Mouse (Mus musculus): ENCODE data around the gene Chchd6.
A peak's percentile ranks its signal among the peaks of the same experiment; 100 is the strongest.

Chchd6 gene

DNA sequence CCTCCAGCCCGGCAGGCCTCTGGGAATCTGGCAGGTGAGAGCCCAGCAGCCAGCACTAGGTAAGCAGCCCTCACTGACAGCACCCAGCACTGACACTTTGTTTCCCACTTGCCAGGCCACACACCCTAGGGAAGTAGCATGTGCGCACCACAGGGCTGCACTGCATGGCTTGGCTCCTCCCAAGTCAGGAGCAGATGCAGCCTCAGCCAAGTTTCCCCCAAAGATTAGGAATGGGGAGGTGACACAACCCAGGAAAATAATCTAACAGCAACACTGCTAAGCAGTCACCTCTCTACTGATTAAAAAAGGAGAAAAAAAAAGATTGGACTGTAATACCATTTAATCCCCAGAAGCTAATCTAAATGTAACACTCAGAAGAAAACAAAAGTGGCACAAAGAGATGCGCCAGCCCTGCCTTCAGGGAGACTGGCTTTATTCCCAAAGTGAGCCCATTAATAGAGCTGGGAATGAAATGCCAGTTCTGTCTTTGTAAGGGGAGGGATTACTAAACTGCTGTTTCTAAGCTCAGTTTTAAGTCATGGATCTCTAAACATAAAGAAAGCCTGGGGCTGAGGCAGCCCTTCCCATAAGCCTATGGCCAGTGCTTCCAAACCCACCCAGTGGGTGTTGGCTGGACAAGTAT, 188.1 kb downstream of the Chchd6 start:
- no peak for DNase-seq (ENCODE audit: low spot score in 2 of 2)

DNA sequence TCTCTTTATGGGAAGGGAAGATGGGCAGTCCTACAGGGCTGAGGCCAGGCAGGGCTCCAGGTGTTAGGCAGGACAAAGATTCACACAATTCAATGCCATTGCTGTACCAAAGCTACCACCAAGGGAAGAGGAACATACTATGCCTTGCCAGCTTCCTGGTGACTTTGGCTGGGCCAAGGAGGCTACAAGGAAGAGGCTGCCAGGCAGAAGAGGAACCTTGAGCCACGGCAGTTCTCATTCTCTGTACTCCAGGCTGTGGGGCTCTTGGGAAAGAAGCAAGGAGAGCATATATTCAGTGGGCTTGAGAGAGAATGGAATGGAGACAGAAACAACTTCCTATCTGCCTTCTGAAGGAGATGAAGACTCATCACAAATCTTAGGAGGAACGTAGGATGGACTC, 190.5 kb downstream of the Chchd6 start:
- DNase-seq (ENCODE audit: low spot score in 2 of 2): no peak

DNA sequence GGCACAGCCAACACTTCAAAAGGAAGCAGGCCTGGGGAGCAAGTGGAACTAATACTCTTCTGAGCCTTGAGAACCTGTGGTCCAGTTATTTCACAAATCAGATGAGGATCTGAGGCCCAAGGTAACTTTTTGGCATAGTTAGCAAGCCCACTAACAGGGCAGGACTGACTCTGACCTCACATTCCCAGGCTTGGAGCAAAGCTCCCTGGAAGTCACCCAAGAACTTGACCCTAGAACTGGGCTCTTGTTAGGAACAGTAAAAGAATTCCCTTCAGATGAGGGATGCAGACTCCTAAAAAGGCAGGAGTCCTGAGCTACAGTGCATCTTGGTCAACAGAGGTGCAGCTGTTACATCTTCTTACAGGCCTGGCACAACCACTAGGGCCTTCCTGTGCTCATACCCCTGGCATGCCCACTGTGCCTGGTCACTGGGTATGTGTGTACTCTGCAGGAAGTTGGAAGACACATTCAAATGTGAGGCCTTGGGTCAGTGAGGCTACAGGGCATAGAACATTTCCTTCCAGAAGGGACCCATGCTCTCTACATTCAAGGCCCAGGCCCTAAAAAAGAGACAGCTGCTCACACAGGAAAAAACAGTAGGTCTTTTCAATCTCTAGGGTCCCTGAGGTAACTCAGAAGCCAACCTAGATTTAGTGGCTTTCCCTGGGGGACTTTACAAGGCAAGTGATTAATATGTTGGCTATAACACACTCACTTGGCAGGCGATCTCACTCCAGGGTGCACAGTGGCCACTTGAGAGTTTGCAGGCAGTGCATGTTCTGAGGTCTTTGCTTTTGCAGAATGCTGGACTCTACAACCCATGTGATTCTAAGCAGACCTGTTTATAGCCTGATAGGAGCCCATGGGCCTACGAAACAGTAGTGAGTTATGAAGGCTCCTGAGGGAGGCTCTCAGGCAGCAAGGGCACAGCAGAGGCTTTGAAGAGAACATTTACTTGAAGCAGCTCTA, 191.9 kb downstream of the Chchd6 start:
- DNase-seq (ENCODE audit: low spot score in 2 of 2): no peak

DNA sequence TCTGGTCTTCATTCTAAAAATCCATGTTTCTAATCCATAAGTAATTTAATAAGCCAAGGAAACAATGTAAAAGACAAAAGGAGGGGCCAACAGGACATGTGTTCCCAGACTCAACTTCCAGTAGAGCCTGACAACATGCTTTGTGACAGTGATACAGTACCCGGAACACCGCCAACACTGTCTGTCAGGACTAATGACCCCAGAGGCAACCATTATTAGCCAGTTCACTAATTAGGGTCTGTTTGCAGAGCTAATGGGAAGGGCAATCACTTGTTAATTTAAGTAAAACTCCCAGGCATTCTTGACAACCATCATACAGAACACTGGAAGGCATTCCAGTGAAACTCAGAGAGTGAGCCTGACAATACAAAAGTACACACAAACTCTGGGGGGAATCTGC, 193.0 kb downstream of the Chchd6 start:
- DNase-seq (ENCODE audit: low spot score in 2 of 2): no peak

DNA sequence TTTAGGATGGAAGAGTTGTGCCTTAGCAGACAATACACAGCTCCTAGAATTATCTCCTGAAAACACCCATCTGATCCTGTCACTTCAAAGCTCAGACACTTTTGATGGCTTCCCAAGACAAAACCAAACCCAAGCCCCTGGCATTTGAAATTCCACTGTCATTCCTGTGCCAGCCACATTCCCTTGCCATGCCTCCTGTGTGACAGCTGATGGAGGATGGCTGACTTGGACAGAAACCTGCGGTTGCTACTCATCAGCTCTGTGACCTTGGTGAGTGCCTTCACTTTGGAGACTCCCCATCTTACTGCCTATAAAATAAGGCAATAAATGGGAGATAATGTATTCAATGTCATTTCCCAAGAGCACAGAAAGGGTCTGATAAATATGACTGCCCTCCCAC, 195.9 kb downstream of the Chchd6 start:
- DNase-seq (ENCODE audit: low spot score in 2 of 2): no peak

DNA sequence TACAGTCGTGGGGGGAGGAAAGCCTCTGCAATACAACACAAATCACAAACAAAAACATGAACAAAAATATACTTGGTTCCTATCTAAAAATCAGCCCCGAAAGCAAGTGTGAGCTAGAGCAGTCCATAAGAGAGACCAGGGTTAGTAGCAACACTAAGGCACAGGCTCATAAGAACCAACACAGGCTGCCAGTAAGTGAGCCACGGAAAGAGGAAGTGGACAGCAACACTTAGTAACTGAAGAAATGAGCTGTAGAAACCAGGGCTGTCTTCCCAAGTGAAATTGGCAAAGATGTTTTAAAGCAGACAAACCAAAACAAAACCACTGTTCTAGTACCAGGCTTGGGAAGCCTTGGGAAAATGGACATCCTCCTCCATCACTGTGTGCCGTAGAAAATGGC, 197.5 kb downstream of the Chchd6 start:
- DNase-seq (ENCODE audit: low spot score in 2 of 2): no peak

DNA sequence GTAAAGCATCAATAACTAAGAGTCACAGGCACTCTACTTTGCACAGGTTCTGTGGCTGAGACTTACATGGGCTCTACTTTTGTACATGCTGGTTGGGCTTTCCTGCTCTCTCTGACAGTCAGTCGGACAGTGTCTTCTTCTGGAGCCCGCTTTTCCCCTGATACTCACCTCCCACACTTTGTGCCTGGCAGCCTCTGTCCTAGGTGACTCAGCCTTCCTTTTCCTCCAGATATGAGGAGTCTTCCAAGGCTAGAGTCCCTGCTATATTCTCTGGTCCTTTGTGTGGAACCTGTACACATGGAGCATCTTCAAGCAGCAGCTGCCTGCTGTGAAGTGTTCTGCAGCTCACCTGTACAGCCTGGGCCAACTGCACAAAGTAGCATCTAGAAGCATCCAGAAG, 201.6 kb downstream of the Chchd6 start:
- DNase-seq (ENCODE audit: low spot score in 2 of 2): no peak

DNA sequence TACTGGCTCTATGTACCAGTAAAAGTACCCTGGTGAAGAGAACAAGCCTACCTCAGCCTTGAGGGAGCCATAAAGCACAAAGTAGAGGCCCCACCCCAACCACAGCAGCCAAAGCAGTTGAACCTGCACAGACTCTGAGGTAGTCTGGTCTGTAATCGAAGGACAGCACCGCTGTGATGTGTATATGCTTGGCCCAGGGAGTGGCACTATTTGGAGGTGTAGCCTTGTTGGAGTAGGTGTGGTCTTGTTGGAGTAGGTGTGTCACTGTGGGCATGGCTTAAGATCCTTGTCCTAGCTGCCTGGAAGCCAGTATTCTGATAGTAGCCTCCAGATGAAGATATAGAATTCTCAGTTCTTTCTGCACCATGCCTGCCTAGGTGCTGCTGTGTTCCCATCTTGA, 203.2 kb downstream of the Chchd6 start:
- no peak for DNase-seq (ENCODE audit: low spot score in 2 of 2)

DNA sequence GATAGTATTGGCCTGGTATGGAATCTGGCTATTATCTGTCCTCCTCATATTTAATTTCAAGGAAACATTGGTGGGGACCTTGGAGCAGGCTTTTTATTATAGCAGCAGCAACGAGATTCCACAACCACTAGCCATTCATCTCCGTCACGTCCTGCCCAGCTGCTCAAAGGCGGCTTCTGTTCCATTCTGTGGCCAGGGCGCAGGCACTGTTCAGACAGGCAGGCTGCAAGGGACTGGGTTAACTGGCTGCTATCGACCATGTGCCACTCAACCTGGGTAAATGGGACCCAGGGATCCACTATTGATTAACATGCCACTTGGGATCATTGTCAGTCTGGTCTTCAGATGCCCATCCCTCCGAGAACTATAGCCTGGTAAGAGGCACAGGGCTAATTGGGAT, 205.7 kb downstream of the Chchd6 start:
- DNase-seq (ENCODE audit: low spot score in 2 of 2): no peak

DNA sequence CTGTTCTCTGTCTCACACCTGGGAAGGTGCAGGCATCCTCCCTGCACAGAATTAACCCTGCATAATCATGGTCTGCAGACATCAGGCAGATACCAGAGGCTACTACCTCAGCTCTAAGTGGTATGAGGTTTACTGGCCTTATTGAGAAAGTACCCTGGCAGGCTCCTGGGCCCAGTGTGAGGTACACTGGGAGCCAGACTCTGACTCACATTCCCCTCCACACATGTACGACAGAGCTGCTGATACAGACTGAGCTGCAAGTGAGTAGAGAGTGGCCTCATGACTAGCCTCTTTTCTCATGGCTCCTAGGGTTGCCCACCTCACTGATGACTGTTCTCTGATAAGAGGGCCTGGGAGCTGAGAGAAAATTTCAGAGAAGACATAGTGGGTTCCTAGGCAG, 208.5 kb downstream of the Chchd6 start:
- DNase-seq (ENCODE audit: low spot score in 2 of 2): no peak

DNA sequence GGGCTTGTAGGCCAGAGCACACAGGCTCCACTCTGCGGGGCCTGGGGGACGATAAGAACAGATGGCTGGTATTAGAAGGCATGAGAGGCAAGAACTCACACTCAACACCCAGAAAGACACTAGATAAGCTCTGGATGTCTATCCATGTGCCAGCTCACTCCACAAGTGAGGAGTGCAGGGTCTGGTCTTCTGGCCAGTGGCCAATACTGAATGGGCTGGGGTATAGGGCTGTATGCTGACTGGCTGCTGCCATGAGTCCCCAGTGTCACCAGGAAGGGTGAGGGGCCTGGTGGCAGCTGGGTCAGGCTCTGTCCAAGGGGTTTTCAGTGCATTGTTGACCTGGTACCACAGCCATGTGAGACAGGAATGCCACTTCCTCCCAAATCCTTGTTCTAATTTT, 210.8 kb downstream of the Chchd6 start:
- no peak for DNase-seq (ENCODE audit: low spot score in 2 of 2)

DNA sequence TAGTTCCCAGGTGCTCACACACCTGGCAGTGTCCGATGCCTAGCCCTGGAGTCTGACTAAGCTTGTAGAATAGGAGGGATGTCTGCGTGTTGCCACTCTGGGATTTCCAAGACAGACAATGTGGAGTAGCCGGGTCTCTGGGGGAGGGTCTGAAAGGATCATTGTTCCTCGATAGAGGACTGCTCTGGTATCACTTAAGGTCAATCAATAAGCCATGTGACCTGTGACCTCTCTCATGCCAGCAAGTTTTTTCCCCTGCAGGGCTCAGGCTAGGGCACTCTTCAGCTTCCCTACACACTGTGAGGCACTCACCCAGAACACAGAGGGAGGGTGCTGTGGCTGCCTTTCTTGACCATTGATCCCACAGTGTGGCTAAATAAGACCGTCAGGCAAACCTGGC, 213.6 kb downstream of the Chchd6 start:
- DNase-seq (ENCODE audit: low spot score in 2 of 2): no peak

DNA sequence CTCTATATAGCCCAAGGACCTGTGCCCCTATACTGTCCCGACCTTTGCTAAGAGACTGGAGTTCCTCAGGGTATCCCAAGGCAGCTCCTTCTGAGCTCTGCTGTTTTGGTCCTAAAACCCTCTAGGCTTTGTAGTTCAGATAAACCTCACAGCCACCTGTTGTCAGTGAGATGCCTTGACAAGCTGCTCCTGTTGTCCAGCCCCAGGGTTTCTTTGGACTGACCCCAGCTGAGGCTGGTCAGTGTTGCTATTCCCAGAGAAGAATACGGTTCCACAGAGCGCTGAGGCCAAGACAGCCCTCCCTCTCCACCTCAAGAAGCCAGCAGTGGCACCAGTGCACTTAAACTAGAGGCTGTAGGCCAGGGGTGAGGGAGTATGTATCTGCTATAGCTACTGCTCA, 214.3 kb downstream of the Chchd6 start:
- DNase-seq (ENCODE audit: low spot score in 2 of 2): no peak

DNA sequence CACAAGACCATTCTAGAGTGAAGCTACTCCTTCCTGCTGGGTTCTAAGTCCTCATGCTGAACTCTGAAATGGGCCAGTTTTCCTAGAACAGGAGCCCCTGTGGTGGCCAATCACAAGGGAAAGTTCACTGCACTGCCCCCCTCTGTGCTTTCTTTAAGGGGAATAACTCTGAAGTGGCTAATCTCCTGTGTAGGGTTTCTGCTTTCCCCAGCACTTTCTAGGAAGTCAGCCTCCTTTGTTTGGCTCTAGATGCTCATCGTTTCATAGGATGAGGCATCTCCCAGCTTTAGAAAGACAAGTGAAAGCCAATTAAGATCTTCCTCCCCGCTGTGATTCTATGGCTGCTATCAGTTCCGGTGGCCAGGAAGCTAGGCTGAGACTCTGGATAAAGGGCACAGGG, 214.7 kb downstream of the Chchd6 start:
- no peak for DNase-seq (ENCODE audit: low spot score in 2 of 2)

DNA sequence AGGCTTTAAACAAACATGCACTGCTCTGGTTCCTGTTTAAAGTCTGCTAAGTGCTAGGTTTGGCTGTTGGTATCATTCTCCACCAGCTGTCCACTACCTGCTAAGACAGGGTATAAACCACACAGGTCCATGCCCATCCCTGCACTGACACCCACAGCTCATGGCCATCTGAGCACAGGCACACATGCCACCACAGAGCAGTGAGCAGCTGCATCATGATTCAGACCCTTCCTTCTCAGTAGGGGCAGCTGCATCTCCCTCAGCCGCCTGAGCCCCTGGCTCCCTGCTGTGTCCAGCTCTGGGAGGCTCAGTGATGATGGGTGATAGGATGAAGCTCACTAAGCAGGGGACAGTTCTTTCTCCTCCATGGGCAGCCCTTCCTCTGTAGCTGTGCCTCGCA, 217.2 kb downstream of the Chchd6 start:
- no peak for DNase-seq (ENCODE audit: low spot score in 2 of 2)

DNA sequence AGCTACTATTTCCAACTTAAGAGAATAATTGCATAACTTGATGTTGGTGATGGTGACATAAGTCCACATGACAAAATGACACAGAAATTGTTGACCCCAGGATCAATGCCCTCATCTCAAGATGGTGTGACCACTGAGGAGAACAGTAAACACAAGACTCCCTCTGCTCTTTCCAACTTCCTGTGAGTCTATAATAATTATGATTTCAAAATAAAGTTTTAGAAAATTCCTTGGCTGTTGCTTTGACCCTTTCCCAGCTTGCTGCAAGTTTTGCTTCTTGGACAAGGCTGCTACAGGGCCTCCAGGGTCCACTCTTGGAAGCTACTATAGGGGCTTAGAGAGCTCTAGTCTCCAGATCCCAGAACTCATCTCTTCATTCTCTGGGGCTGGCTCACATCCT, 226.6 kb downstream of the Chchd6 start:
- no peak for DNase-seq (ENCODE audit: low spot score in 2 of 2)

DNA sequence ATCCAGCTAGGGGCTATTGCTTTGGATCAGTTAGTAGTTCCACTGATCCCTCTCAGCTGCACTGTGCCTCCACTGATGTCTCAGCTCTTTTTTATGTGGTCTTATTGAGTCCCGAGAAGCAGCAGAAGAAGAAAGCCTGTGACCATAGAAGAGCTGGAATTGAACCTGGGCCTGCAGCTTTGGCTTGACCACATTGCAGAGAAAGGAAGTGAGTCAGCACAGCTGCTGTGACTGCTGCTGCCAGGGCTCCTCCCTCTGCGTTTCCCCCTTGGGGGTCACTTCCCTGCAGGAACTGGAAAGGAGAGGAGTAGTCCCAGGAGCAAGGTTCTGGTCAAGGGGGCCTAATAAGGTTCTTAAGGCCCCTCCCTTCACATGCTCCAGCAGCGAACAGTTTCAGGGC, 231.1 kb downstream of the Chchd6 start:
- DNase-seq (ENCODE audit: low spot score in 2 of 2): no peak

DNA sequence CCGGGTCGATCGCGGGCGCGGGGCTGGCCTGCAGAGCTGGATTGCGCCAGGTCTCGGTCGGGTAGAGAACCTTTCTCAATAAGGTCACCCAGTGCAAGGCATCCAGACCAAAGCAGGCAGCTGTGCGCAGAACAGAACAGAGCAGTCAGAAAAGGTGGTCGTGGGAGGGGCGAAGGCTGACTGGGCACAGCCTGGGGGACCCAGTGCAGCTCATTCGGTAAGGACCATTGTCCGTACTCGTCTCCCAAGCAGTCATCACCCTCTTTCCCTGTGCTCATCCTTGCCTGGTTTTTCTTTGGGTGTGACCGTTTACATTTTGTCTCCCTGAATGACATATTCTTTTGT, 232.4 kb downstream of the Chchd6 start:
- DNase-seq (ENCODE audit: low spot score in 2 of 2): no peak

DNA sequence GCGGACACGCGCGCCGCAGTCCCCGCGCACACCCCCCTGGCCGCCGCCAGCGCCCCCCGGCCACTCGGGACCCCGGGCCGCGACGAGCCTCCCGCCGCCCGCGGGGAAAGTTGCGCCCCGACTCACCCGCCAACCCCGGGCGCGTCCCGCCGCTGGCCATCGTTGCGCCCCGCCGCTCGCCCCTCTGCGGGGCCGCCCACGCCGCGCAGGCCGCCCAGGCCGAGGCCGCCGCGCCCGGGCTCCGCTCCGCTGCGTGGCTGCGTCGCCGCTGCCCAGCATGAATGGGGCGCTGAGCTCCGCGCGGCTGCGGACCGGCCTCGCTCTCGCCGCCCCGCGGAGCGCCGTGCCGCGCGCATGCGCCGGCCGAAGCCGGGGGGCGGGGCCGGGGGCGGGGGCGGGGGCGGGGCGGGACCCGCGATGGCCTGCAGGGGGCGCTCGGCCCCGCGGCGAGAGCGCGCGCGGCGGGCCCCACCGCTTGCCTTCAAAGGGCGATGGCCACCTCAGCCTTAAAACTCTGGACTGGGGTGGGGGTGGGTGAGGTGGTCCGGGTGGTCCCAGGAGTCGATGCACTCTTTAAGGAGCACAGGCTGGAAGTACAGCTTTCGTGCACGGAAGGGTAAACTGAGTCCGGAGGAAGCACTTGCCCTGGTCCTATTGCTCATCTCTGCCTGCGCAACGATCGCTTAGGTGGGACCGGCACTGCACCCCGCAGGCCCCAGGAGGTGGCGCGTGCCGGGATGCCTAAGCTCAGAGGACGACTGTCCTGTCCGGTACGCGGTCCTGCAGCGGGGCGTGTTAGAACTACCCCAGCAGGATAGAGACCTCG, 233.0 kb downstream of the Chchd6 start, which contains the start of gene Plxna1:
Gene Plxna1, minus strand, starts transcription at position 340 of the 826 bp plus-strand sequence.
- DNase-seq (ENCODE audit: low spot score in 2 of 2): peak; percentile 40 to 77

DNA sequence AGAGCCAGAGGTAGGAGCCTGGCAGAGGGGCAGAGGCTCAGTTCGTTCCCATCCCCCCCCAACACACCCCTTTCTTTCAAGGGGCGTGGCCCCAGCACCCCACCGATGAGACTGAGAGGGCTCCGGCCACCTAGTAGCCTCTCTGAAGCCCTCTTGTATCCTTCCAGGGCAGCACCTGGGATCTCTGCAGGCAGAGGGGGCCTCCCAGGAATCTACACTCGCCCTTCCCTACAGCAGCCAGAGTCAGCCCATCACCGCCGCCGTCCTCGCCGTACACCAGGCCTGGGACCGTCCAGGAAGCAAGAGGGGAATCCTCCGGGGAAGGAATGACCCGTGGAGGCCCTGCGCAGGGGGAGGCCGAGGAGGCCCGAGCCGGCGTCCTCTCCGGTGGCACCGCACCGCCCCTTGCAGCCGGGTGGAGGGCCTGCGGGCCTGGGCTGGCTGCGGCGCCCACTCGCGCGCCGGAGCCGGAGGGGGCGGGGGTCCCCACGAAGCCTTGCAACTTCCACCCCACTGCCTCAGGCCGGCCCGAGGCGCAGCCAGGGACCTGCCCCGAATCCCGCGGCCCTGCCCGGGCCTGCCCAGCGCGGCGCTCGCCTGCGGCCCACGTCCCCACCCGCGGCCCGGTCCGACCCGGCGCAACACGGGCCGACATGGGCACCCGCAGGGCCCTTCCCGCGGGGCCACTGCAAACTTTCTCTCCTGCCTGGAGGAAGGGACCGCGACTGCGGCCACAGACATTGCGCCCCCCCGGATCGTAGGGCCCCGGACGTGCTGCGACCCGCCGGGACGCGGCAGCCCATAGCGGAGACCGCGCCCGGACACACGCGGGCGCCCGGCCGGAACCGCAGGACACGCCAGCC, 233.8 kb downstream of the Chchd6 start:
- peak; percentile 37 to 73 for DNase-seq (ENCODE audit: low spot score in 2 of 2)

DNA sequence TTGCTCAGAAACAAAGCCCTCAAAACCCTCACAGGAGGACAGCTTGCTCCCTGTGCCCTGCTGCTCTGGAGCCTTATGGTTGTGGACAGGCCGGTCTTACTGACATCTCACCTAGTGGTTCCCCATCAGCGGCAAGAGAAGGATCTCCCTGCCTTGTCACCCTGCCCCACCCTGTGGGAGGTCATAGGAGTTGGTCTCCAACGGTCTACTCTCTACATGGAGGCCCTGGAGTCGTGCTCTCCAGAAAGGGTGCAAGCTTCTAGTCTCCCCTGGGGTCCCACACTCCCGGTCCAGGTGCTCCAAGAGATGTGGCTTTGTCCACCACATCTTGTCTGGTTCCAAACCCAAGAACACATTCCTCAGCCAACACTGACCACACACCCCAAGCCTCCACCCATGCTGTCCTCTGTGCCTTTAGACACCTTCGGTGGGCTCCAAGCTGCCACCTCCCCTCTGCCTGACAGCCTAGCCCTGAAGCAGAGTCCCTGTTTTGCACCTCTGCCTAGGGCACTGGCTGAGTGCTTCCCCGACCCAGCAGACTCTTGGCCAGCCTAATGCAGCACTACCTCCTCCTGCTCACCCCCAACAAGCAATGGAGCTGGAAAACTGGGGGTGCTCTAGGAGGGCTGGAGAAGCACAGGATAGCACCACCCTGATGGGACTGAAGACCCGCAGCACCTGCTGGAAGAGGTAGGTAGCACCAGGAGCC, 234.6 kb downstream of the Chchd6 start:
- DNase-seq (ENCODE audit: low spot score in 2 of 2): no peak

Measured in spleen, postnatal 4 days (tissue).